Mouse (Mus musculus): ENCODE measurements around the gene Cort.
"Not testable (repeated sequence)": the region's sequence is repeated elsewhere in the genome, so short reads cannot be mapped to it uniquely, and the experiment has no call there.

The Cort gene

GRCm38 (mm10) chr4:149126663-149127062, at the start of gene Cort:
Cort (minus strand) TSS chr4:149126763.
- no peak for DNase-seq (ENCODE audit: low spot score in 2 of 2)

- DNase-seq (ENCODE audit: low spot score in 2 of 2): no peak
Observed at GRCm38 (mm10) chr4:149173661-149174060, 47.1 kb upstream of the Cort start.

- no peak for DNase-seq (ENCODE audit: low spot score in 2 of 2)
Observed at GRCm38 (mm10) chr4:149172666-149173065, 46.1 kb upstream of the Cort start.

- DNase-seq (ENCODE audit: low spot score in 2 of 2): no peak
Observed at GRCm38 (mm10) chr4:149172083-149172482, 45.5 kb upstream of the Cort start.

- no peak for DNase-seq (ENCODE audit: low spot score in 2 of 2)
Observed at GRCm38 (mm10) chr4:149171581-149171981, 45.0 kb upstream of the Cort start.

- DNase-seq (ENCODE audit: low spot score in 2 of 2): no peak
Observed at GRCm38 (mm10) chr4:149170394-149170931, 43.9 kb upstream of the Cort start.

- DNase-seq (ENCODE audit: low spot score in 2 of 2): not testable (repeated sequence)
Observed at GRCm38 (mm10) chr4:149169926-149170325, 43.4 kb upstream of the Cort start.

GRCm38 (mm10) chr4:149168016-149168415, 41.5 kb upstream of the Cort start:
- DNase-seq (ENCODE audit: low spot score in 2 of 2): no peak

GRCm38 (mm10) chr4:149166957-149167611, 40.5 kb upstream of the Cort start:
- no peak for DNase-seq (ENCODE audit: low spot score in 2 of 2)

- DNase-seq (ENCODE audit: low spot score in 2 of 2): peak; percentile 96 to 97
Observed at GRCm38 (mm10) chr4:149166215-149166946, 39.8 kb upstream of the Cort start, which contains the start of gene Pgd. Pgd (minus strand) TSS chr4:149166771.

- DNase-seq (ENCODE audit: low spot score in 2 of 2): no peak
Observed at GRCm38 (mm10) chr4:149164150-149164549, 37.6 kb upstream of the Cort start.

- no peak for DNase-seq (ENCODE audit: low spot score in 2 of 2)
Observed at GRCm38 (mm10) chr4:149163196-149163595, 36.6 kb upstream of the Cort start.

- no peak for DNase-seq (ENCODE audit: low spot score in 2 of 2)
Observed at GRCm38 (mm10) chr4:149161166-149161565, 34.6 kb upstream of the Cort start.

GRCm38 (mm10) chr4:149159891-149160290, 33.3 kb upstream of the Cort start:
- no peak for DNase-seq (ENCODE audit: low spot score in 2 of 2)

GRCm38 (mm10) chr4:149159203-149159602, 32.6 kb upstream of the Cort start:
- DNase-seq (ENCODE audit: low spot score in 2 of 2): no peak

- DNase-seq (ENCODE audit: low spot score in 2 of 2): no peak
Observed at GRCm38 (mm10) chr4:149157415-149157973, 30.9 kb upstream of the Cort start.

- DNase-seq (ENCODE audit: low spot score in 2 of 2): no peak
Observed at GRCm38 (mm10) chr4:149155711-149156110, 29.1 kb upstream of the Cort start.

GRCm38 (mm10) chr4:149154859-149155258, 28.3 kb upstream of the Cort start:
- no peak for DNase-seq (ENCODE audit: low spot score in 2 of 2)

GRCm38 (mm10) chr4:149150721-149151120, 24.2 kb upstream of the Cort start:
- no peak for DNase-seq (ENCODE audit: low spot score in 2 of 2)

- DNase-seq (ENCODE audit: low spot score in 2 of 2): no peak
Observed at GRCm38 (mm10) chr4:149150256-149150655, 23.7 kb upstream of the Cort start.

- no peak for DNase-seq (ENCODE audit: low spot score in 2 of 2)
Observed at GRCm38 (mm10) chr4:149149611-149150010, 23.0 kb upstream of the Cort start.

GRCm38 (mm10) chr4:149149196-149149595, 22.6 kb upstream of the Cort start:
- no peak for DNase-seq (ENCODE audit: low spot score in 2 of 2)

GRCm38 (mm10) chr4:149148084-149148483, 21.5 kb upstream of the Cort start:
- DNase-seq (ENCODE audit: low spot score in 2 of 2): no peak
